Mouse (Mus musculus) CH12F3 (cell line): ENCODE data around the gene Tm9sf4.

Source experiments
- in situ Hi-C: fragments of 300-500 bp; cut with MboI; formaldehyde crosslinking; loops from 2 replicates; pipeline ENCODE4 v1.14.3; 2020; ENCODE audit warnings: low sequenced_read_pairs

The Tm9sf4 gene

GRCm38 (mm10) chr2:153160844-153161683 is at the start of gene Tm9sf4:
Gene Tm9sf4, plus strand, starts transcription at chr2:153161303.
- in situ Hi-C loops, result no loop called here

DNA sequence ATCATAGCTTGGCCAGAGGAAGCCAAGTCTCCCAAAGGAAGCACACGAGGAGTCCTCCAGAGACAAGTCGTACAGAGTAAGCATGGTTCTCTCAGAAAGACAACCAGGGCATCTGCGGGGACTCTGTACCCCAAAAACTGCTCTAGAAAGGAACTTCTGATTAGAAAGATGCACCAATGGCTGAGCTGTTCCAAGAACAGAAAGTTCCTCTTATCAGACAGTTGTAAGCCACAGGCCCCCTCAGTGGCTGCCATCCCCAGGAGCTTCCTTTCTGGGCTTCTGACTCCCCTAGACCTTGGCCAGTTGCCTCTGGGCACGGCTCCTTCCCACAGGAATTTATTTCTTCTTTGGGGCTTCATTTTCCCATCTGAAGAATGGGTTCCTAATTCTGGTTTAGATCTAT is 45.4 kb upstream of the Tm9sf4 start:
- in situ Hi-C loops, result no loop called here

DNA sequence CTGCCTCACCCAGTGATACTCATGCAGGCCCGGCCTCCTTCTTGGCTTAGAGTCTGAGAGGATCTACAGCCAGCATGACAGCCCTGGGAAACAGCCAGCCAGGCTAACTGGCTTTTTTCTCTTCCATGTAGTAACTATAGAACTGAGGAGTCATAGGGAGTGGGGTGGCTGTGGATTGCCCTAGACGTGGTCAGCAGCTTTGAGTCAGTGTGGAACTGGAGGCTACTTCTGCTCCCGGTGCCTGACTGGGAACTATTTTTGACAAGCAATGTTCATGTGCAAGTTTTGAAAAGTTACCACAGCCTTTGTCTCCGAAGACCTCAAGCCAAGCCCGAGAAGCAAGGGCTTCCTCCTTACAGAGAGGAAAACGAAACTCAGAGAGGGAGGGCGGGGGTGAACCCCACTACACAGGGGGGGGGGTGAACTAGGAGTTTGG is 44.0 kb upstream of the Tm9sf4 start:
- in situ Hi-C loops, result no loop called here

DNA sequence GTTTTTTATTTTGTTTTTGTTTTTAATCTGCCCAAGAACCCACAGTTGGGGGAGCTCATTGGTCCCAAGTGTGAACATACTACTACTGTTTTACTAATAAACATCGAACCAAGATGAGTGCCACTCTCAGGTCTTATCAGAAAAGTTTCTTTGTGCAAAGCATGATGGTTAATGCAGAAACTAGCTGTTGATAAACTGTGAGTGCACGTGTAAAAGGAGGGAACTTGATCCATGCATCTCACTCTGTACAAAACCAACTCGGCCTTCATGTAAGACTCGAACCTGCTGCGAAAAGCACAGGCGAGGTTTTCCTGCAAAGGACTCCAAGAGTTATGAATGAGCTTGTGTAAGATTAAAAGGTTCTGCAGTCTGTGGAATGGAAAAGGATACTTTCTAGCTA is 41.6 kb upstream of the Tm9sf4 start:
- in situ Hi-C loops, result no loop called here

DNA sequence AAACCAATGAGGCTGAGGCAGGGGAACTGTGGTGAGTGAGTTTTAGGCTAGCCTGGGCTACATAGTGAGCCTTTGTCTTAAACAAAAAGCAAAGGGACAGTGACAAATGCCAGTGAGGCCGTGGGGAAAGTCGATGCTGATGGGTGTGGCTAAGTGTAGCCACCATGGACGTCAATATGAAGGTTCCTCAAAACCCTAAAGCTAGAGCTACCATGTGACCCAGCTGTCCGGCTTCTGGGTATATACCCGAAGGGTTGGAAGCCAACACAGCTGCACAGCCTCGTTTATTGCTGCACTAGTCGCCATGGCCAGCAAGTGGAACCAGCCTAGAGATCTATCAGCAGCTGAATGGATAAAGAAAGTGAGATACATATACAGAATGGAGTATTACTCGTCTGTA is 41.0 kb upstream of the Tm9sf4 start:
- in situ Hi-C loops, result no loop called here

- in situ Hi-C loops, result no loop called here
Measured at GRCm38 (mm10) chr2:153121821-153122615, 39.1 kb upstream of the Tm9sf4 start.

DNA sequence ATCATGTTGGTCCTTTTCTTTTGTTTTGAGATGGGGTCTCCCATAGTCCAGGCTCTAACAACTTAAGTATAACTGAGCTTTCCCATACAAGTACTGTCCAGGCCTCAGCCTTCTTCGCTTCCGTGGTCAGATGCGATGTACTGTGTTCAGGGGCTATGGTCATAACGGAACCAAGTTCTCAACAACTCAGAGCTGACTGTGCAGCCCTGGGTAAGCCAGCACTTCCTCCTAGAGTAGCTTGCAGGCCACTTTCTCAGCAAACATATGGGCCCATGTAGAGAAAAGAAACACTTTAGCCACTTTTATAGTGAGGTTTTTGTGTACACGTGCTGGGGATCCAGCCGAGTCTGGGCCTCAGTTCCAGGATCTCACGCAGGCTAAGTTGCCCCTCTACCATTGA is 38.4 kb upstream of the Tm9sf4 start:
- in situ Hi-C loops, result no loop called here

- in situ Hi-C loops, result no loop called here
Measured at GRCm38 (mm10) chr2:153125875-153126274, 35.2 kb upstream of the Tm9sf4 start.

- in situ Hi-C loops, result no loop called here
Measured at GRCm38 (mm10) chr2:153131019-153131418, 30.1 kb upstream of the Tm9sf4 start.

DNA sequence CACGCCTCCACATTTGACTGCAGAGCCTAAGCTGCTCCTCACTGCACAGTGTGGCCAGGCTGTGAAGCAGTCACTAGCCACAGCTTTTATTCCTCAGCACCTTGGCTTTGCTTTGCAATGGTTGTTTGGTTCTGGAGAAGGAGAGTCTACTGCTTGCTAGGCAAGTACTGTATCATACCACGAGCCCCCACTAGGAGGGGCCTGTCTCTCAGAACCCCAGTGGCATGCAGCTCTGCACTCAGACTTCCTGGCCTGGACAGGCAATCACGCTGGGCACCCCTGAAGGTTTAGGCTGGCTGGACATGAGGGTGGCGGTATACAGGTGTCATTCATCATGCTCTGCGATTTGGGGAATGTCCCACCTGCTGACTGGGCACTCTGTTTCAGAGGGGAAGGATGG is 26.9 kb upstream of the Tm9sf4 start:
- in situ Hi-C loops, result no loop called here

GRCm38 (mm10) chr2:153136211-153136610 is 24.9 kb upstream of the Tm9sf4 start:
- in situ Hi-C loops, result no loop called here

GRCm38 (mm10) chr2:153139158-153139557 is 21.9 kb upstream of the Tm9sf4 start:
- in situ Hi-C loops, result no loop called here

DNA sequence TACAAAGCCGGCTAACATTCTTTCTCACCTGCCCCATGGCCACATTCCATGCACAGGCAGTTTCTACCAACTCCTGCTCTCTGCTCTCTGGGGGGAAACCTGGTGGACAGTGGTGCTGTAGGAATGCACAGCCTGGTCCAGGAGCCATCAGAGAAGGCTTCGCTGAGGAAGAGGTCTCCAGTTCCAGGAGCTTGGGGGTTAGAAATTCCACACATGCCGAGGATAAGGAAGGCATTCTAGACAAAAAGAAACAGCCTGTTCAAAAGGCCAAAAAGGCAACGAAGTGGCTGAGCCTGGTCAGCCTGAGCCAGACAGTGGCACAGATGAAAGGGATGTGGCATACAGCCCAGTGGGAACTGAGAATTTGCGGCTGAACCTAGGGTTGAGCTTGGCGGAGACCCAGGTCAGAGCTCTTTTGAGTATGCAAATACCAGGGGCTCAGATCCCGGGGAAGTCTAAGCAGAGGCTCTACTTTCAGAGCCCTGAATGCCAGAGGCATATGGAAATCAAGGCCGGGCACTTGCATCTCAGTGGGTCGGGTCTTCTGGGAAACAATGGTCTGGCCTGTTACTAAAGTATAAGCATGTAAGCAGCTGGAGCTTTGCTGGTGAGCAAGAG is 21.0 kb upstream of the Tm9sf4 start:
- in situ Hi-C loops, result loop anchor here (10.0 kb wide), 1 partner anchor 225 kb away; the partner anchor contains the start of gene Mylk2

DNA sequence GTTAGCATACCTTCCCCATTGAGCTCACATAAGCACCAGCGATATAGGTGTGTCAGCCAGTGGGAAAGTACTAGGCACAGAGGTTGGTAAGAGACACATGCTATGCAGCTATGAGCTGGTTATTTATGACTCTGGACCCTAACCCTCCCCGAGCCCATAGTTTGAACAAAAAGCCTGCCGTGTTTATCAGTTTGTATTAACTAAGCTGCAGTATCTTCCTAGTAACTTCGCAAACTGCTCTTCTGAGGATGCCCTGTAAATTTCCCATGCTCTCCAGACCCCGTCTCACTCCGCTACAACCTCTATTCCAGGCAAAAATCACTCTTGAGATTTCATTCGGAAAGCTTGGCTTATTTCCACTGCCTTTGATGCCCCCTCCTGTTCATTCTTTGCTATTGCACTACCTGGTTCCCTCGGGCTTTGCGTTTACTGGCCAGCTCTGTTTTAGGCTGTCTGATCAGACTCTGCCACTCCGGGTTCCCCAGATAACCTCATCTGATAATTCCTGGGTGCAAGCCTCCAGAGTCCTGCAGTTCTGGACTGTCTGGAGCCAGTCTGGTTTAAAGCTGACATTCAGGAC is 18.4 kb upstream of the Tm9sf4 start:
- in situ Hi-C loops, result loop anchor here (10.0 kb wide), 1 partner anchor 228 kb away; the partner anchor contains the start of gene Mylk2

- in situ Hi-C loops, result loop anchor here (10.0 kb wide), 1 partner anchor 231 kb away; the partner anchor contains the start of gene Mylk2
Measured at GRCm38 (mm10) chr2:153145346-153145745, 15.8 kb upstream of the Tm9sf4 start.

- in situ Hi-C loops, result loop anchor here (10.0 kb wide), 1 partner anchor 232 kb away; the partner anchor contains the start of gene Mylk2
Measured at GRCm38 (mm10) chr2:153147236-153147635, 13.9 kb upstream of the Tm9sf4 start.

DNA sequence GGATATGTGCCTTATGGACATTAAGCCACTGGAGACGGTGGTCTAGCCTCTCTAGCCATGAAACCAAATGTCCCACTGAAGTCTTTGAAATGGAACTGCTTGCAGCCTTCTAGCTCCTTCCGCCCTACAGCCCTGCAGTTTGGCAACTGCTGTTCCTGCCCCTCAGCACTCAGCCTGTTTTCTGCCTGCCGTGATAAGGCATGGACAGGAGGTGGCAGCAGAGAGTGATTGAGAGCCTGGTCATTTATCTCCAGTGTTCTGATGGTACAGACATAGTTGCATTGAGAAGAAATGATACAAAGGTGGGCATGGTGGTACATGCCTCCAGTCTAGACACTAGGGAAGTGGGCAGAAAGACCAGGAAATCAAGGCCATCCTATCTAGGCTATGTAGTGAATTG is 13.4 kb upstream of the Tm9sf4 start:
- in situ Hi-C loops, result loop anchor here (10.0 kb wide), 1 partner anchor 233 kb away; the partner anchor contains the start of gene Mylk2

DNA sequence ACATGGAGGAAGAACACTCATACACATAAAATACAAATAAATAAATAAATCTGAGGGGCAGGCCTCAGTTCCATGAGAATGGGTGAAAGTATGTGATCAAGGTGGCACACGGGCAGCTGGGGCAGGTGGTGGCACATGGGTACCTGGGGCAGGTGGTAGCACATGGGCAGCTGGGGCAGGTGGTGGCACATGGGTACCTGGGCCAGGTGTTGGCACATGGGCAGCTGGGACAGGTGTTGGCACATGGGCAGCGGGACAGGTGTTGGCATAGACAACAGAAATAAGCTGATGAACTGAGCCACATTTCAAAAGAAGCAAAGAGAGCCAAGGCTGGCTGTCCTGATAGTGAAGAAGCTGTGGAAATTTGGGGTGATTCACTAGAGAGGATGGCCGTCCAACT is 11.4 kb upstream of the Tm9sf4 start:
- in situ Hi-C loops, result loop anchor here (10.0 kb wide), 1 partner anchor 235 kb away; the partner anchor contains the start of gene Mylk2

- in situ Hi-C loops, result no loop called here
Measured at GRCm38 (mm10) chr2:153151026-153151425, 10.1 kb upstream of the Tm9sf4 start.

DNA sequence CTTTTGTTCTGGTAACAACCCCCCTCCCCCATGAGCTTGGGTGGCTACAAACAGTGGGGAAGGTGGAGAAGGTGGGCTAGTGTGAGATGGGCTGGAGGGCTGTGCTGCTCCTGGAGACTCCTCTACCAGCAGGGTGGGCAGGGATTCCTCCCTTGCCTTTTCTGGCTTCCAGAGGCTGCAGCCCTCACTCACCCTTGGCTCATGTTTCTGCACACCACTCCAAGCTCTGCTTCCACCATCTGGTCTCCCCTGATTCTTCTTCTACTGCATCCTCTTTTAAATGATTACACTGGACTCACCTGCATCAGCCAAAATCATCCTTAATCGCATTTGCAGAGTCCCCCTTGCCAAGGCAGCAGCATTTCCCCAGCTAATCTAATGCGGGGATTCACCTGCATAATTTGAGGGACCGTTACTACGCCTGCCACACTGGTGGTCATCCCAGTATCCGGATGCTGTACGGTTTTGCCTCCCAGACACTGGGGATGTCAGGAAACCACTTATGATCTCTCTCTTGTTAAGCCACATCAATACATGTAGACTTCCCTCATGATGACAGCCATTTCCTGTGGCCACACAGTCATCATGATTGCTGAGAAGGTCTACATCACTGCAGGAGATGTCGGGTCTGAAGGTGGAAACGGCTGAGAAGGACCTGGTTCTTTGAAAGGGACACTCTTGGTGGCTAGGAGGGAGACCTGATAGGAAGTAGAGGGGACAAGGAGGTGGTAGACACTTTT is 9.0 kb upstream of the Tm9sf4 start:
- in situ Hi-C loops, result no loop called here
